Mouse (Mus musculus) layer of hippocampus, adult 2 months (tissue): ENCODE measurements around the gene Cacna2d2. TPM values are rescaled to one million over a fixed set of nuclear protein-coding genes. Genes with fewer than 3 reads are reported as not detected.
"Not testable (repeated sequence)": the region's sequence is repeated elsewhere in the genome, so short reads cannot be mapped to it uniquely, and the experiment has no call there.

Experiments used
- DNase-seq, 2 experiments: peaks; one replicate each; pipeline ENCODE4 v3.0.0; 2022; ENCODE audit warnings: low spot score in 2 of 2
- H3K27ac ChIP-seq: fragments of 200-600 bp; 2 replicates; pipeline ENCODE4 v1.8.1; 2022
- H3K4me3 ChIP-seq: fragments of 200-600 bp; 2 replicates; pipeline ENCODE4 v1.8.1; 2022; ENCODE audit warnings: mild to moderate bottlenecking
- CTCF ChIP-seq: fragments of 200-600 bp; conservative IDR thresholded peaks from 2 replicates; pipeline ENCODE4 v1.8.1; 2022; ENCODE audit warnings: antibody characterized with exemption, mild to moderate bottlenecking, moderate library complexity
- total RNA-seq, 2 experiments: library from RNA; stranded (reverse); gene quantifications; 2 replicates each; pipeline ENCODE4 v1.2.3; 2021

Cacna2d2 gene
- total RNA-seq, 2 experiments from 2014 or later = 18.1 to 19.3 TPM

- no peak for TF ChIP-seq CTCF
- peak overlapping the region; percentile 97 for H3K27ac ChIP-seq
- DNase-seq = no peak
- H3K4me3 ChIP-seq = peak overlapping the region; percentile 98
These were observed 154.3 kb downstream of the Cacna2d2 start for GRCm38 (mm10) chr9:107553541-107554318.

- peak overlapping the region; percentile 98 for H3K4me3 ChIP-seq
- TF ChIP-seq CTCF = peak; percentile 48
- H3K27ac ChIP-seq = peak overlapping the region; percentile 97
- peak; percentile 90 to 94 for DNase-seq
These were observed 155.0 kb downstream of the Cacna2d2 start for GRCm38 (mm10) chr9:107554319-107554825.

GRCm38 (mm10) chr9:107555031-107555457, 155.6 kb downstream of the Cacna2d2 start:
- no peak for DNase-seq
- Histone ChIP-seq H3K4me3 (peak overlapping the region; percentile 98), H3K27ac (peak overlapping the region; percentile 97)
- no peak for TF ChIP-seq CTCF

GRCm38 (mm10) chr9:107555701-107556100, 156.3 kb downstream of the Cacna2d2 start:
- TF ChIP-seq CTCF = no peak
- H3K27ac ChIP-seq = peak overlapping the region; percentile 97
- peak overlapping the region; percentile 98 for H3K4me3 ChIP-seq
- DNase-seq = no peak

- no peak for TF ChIP-seq CTCF
- DNase-seq = no peak
- H3K4me3 ChIP-seq = no peak overlapping the region
- H3K27ac ChIP-seq = no peak overlapping the region
These were observed 156.9 kb downstream of the Cacna2d2 start for GRCm38 (mm10) chr9:107556346-107556745.

- Histone ChIP-seq H3K27ac (peak within 1 kb of the TSS; percentile 91), H3K4me3 (peak within 1 kb of the TSS; percentile 74)
- DNase-seq = peak; percentile 93 to 96
- TF ChIP-seq CTCF = no peak
These were observed 163.7 kb downstream of the Cacna2d2 start, which contains the start of gene Tusc2 for GRCm38 (mm10) chr9:107563029-107563581. TSS of gene Tusc2 (plus strand) at chr9:107563255.

GRCm38 (mm10) chr9:107565556-107565955, 166.1 kb downstream of the Cacna2d2 start:
- peak overlapping the region; percentile 83; the same call in 1 of the 2 replicates for H3K27ac ChIP-seq
- not testable (repeated sequence) for DNase-seq, H3K4me3 ChIP-seq

GRCm38 (mm10) chr9:107566041-107566709, 166.8 kb downstream of the Cacna2d2 start:
- peak overlapping the region; percentile 19; the same call in 1 of the 2 replicates for H3K4me3 ChIP-seq
- peak overlapping the region; percentile 83 for H3K27ac ChIP-seq

GRCm38 (mm10) chr9:107566855-107567254, 167.4 kb downstream of the Cacna2d2 start:
- TF ChIP-seq CTCF = peak; percentile 46
- peak overlapping the region; percentile 96 for H3K27ac ChIP-seq
- DNase-seq = no peak

More at GRCm38 (mm10) chr9:107566041-107566709, 166.8 kb downstream of the Cacna2d2 start:
- peak in 1 of 2 experiments; percentile 75 for DNase-seq
- TF ChIP-seq CTCF = peak; percentile 89

GRCm38 (mm10) chr9:107567702-107568319, 168.4 kb downstream of the Cacna2d2 start, which contains the start of gene Hyal2:
TSS of gene Hyal2 (plus strand) at chr9:107567945.
- H3K4me3 ChIP-seq = peak within 1 kb of the TSS; percentile 91
- TF ChIP-seq CTCF = no peak
- DNase-seq = no peak
- H3K27ac ChIP-seq = peak within 1 kb of the TSS; percentile 96

More at GRCm38 (mm10) chr9:107566855-107567254, 167.4 kb downstream of the Cacna2d2 start:
- H3K4me3 ChIP-seq = peak overlapping the region; percentile 19; the same call in 1 of the 2 replicates

GRCm38 (mm10) chr9:107568331-107569261, 169.2 kb downstream of the Cacna2d2 start:
- DNase-seq = peak; percentile 79
- H3K4me3 ChIP-seq = peak overlapping the region; percentile 91
- peak overlapping the region; percentile 96 for H3K27ac ChIP-seq
- no peak for TF ChIP-seq CTCF

GRCm38 (mm10) chr9:107569270-107569669, 169.9 kb downstream of the Cacna2d2 start:
- TF ChIP-seq CTCF = no peak
- Histone ChIP-seq H3K27ac (peak overlapping the region; percentile 96), H3K4me3 (peak overlapping the region; percentile 91)
- DNase-seq = no peak
